ENCODE assay signal across 8 mouse cellular contexts in genomic region chr8:119224547-119224946, GRCm38 (mm10).
DNase-seq lines count a peak whose midpoint lies in the region; ATAC-seq and TF ChIP-seq lines count a peak whose summit lies in the region.

No protein-coding gene starts in this region.

- no peak for TF ChIP-seq EP300 in CH12.LX (IDR thresholded peaks at IDR 0.05; ENCODE audit: low read length)

- no peak for TF ChIP-seq POLR2A in CH12.LX (IDR thresholded peaks at IDR 0.05; ENCODE audit: low read depth, low read length)
- no peak for TF ChIP-seq POLR2A in small intestine, adult 2 months (IDR thresholded peaks at IDR 0.05; ENCODE audit: low read depth, low read length)

- WGBS in small intestine, adult 2 months = 2% methylated on average over 1 of the region's 1 CpGs
- 3% methylated on average over 1 of the region's 1 CpGs for WGBS in forebrain, embryonic 14.5 days

- H3K4me1 ChIP-seq in CH12.LX (ENCODE audit: control insufficient read depth in 1 of 2, insufficient read depth in 2 of 2) = no peaks in the 10 kb centered on the region
- no peaks in the 10 kb centered on the region for H3K4me1 ChIP-seq in small intestine, adult 2 months (ENCODE audit: control insufficient read depth, insufficient read depth, insufficient read length, low read length)
- no peaks in the 10 kb centered on the region for H3K4me1 ChIP-seq in forebrain, embryonic 14.5 days (ENCODE audit: control insufficient read depth, insufficient read depth, low read length)

- in situ Hi-C loops in CH12.LX (cut with MboI; ENCODE audit: low pct_ligation_motif_present, low pct_unique_long_range_greater_than_20kb, low sequenced_read_pairs) = no loop called here

- H3K9me3 ChIP-seq in CH12.LX (replicated peaks; ENCODE audit: low read length) = peaks cover 16% of the 10 kb centered on the region
- no peaks in the 10 kb centered on the region for H3K9me3 ChIP-seq in forebrain, embryonic 14.5 days (replicated peaks; ENCODE audit: control insufficient read depth, low read length)

- no peaks in the 10 kb centered on the region for H3K27me3 ChIP-seq in CH12.LX (replicated peaks)
- no peaks in the 10 kb centered on the region for H3K27me3 ChIP-seq in small intestine, adult 2 months (ENCODE audit: control insufficient read depth, insufficient read depth, low read length)
- H3K27me3 ChIP-seq in forebrain, embryonic 14.5 days (replicated peaks; ENCODE audit: control insufficient read depth, insufficient read depth, low read length) = no peaks in the 10 kb centered on the region

- dilution Hi-C loops in CH12.LX (cut with MboI; ENCODE audit: extremely low pct_ligation_motif_present, extremely low pct_unique_long_range_greater_than_20kb, low sequenced_read_pairs) = no loop called here

- peak; percentile 39 for TF ChIP-seq RAD21 in CH12.LX (IDR thresholded peaks at IDR 0.05; ENCODE audit: low read depth, low read length)

- no peak overlapping the region for H3K4me3 ChIP-seq in CH12.LX (replicated peaks in 1 of 3; ENCODE audit: low read depth in 2 of 3, low read length in 2 of 3, poor library complexity in 1 of 3)
- no peak overlapping the region for H3K4me3 ChIP-seq in small intestine, adult 2 months (ENCODE audit: low read depth, low read length)
- H3K4me3 ChIP-seq in forebrain, embryonic 14.5 days (ENCODE audit: low read depth, low read length) = no peak overlapping the region

- no peak overlapping the region for H3K4me2 ChIP-seq in CH12.LX (ENCODE audit: insufficient read depth, low read depth, poor library complexity, severe bottlenecking)
- H3K4me2 ChIP-seq in forebrain, embryonic 14.5 days (ENCODE audit: low read length) = no peak overlapping the region

- no peak overlapping the region for H3K9ac ChIP-seq in CH12.LX (ENCODE audit: insufficient read depth, low read depth)
- no peak overlapping the region for H3K9ac ChIP-seq in forebrain, embryonic 14.5 days (ENCODE audit: low read length)

- no peaks in the 10 kb centered on the region for H3K79me2 ChIP-seq in CH12.LX (replicated peaks; ENCODE audit: control insufficient read depth, extremely low read depth, insufficient read depth, poor library complexity, severe bottlenecking)

- H3K36me3 ChIP-seq in CH12.LX (replicated peaks in 1 of 2; ENCODE audit: control insufficient read depth in 1 of 2, insufficient read depth in 1 of 2, low read length in 1 of 2) = no peaks in the 10 kb centered on the region
- no peaks in the 10 kb centered on the region for H3K36me3 ChIP-seq in small intestine, adult 2 months (ENCODE audit: control insufficient read depth, insufficient read depth, low read length)
- H3K36me3 ChIP-seq in forebrain, embryonic 14.5 days (ENCODE audit: control insufficient read depth, insufficient read depth, low read length) = no peaks in the 10 kb centered on the region

- no peak overlapping the region for H3K27ac ChIP-seq in CH12.LX (ENCODE audit: insufficient read depth, low read depth)
- no peak overlapping the region for H3K27ac ChIP-seq in small intestine, adult 2 months (ENCODE audit: insufficient read depth, low read depth, low read length)
- H3K27ac ChIP-seq in forebrain, embryonic 14.5 days (ENCODE audit: low read depth, low read length) = no peak overlapping the region

- peak; percentile 54; the same call in 1 of the 2 replicates for ATAC-seq in common myeloid progenitor, adult 5-6 weeks (replicated peaks; ENCODE audit: low read depth, poor library complexity, severe bottlenecking)
- ATAC-seq in forebrain, embryonic 14.5 days = no peak

- TF ChIP-seq CTCF in CH12.LX (conservative IDR thresholded peaks at IDR 0.05 in 1 of 2, IDR thresholded peaks at IDR 0.05 in 1 of 2; ENCODE audit: low read depth in 2 of 2, low read length in 2 of 2) = peak; percentile 46 to 60; a peak in 3 of 4 replicates
- TF ChIP-seq CTCF in small intestine, adult 2 months (IDR thresholded peaks at IDR 0.05; ENCODE audit: extremely low read depth, insufficient read length, insufficient replicate concordance, low read depth, low read length) = peak; percentile 35; the same call in 1 of the 2 replicates

- DNase-seq in left cerebral cortex, adult 11 months (ENCODE audit: low spot score) = peak; percentile 16
- DNase-seq in left cerebral cortex, adult 8-10 months (ENCODE audit: low spot score in 2 of 2) = no peak
- DNase-seq in CH12.LX (ENCODE audit: extremely low read depth) = peak; percentile 44
- peak; percentile 77 for DNase-seq in NIH3T3 (ENCODE audit: low read depth)
- peak; percentile 37 to 39 for DNase-seq in kidney, postnatal 4 days
- DNase-seq in forebrain, embryonic 14.5 days (ENCODE audit: low spot score) = no peak

TF ChIP-seq in CH12.LX, 34 proteins besides CTCF, POLR2A, EP300 and RAD21:
- TF ChIP-seq E2F4 (IDR thresholded peaks at IDR 0.05; ENCODE audit: insufficient replicate concordance, low read depth, low read length) (no peak), USF1 (IDR thresholded peaks at IDR 0.05; ENCODE audit: low read depth, low read length) (no peak), CHD2 (IDR thresholded peaks at IDR 0.05; ENCODE audit: low read length) (no peak), MAX (IDR thresholded peaks at IDR 0.05; ENCODE audit: low read length) (no peak), ZMIZ1 (IDR thresholded peaks at IDR 0.05; ENCODE audit: low read depth, low read length) (no peak), SMC3 (IDR thresholded peaks at IDR 0.05; ENCODE audit: low read depth, low read length) (peak; percentile 54)
TF ChIP-seq in CH12.LX: peak in this region for 1.

Comparison
In these comparisons a context has a peak if more than half of its experiments do, and no peak if none do; other contexts are left out.
1. DNase-seq: peak in left cerebral cortex, adult 11 months (single experiment), CH12.LX (single experiment), NIH3T3 (single experiment) and kidney, postnatal 4 days (2 of 2); none in left cerebral cortex, adult 8-10 months (0 of 2) and forebrain, embryonic 14.5 days (single experiment).